19 mouse cellular contexts compared by ENCODE assay signal in genomic region chr17:42815374-42815773, GRCm38 (mm10).
DNase-seq lines count a peak whose midpoint lies in the region; ATAC-seq and TF ChIP-seq lines count a peak whose summit lies in the region.
"Had no signal": no experiment of that assay in that cellular context is flagged by ENCODE, and none has a peak within 500 bp of the region (broad histone marks: within the 10 kb centered on the region; RNA-seq: fewer than 3 reads in every experiment).

No protein-coding gene starts in this region.

- H3K27ac ChIP-seq in heart, postnatal 0 days (ENCODE audit: low read depth): no peak overlapping the region
- H3K27ac ChIP-seq in heart, embryonic 10.5 days: no peak overlapping the region
- H3K27ac ChIP-seq: embryonic facial prominence, embryonic 10.5 days; heart, embryonic 15.5 days; hindbrain, embryonic 14.5 days; midbrain, embryonic 13.5 days had no signal

- in situ Hi-C loops in Patski (cut with MboI; ENCODE audit: low pct_unique_long_range_greater_than_20kb): no loop called here

- peak; percentile 58 for DNase-seq in heart, postnatal 0 days (ENCODE audit: low spot score)
- DNase-seq in heart, embryonic 10.5 days (ENCODE audit: low spot score): no peak
- DNase-seq in lung, postnatal 25 days (ENCODE audit: low spot score): peak; percentile 7
- DNase-seq in lung, adult 2 months: no peak
- DNase-seq in Patski (ENCODE audit: low read depth, low spot score): no peak
- no peak for DNase-seq in embryo, embryonic 10.5 days (ENCODE audit: low spot score)
- no peak for DNase-seq in thymus, postnatal 14 days
- DNase-seq: adrenal gland, postnatal 36 days; cerebellum, postnatal 14 days; gastrocnemius, postnatal 36 days; kidney, adult 11 months had no signal

- no peak for TF ChIP-seq POLR2A in lung, adult 2 months (IDR thresholded peaks at IDR 0.05; ENCODE audit: borderline replicate concordance, extremely low read depth, low read depth, low read length)

- no peak for TF ChIP-seq EP300 in heart, postnatal 0 days (IDR thresholded peaks at IDR 0.05; ENCODE audit: low read depth)

- ATAC-seq in heart, postnatal 0 days (ENCODE audit: insufficient read depth, low read depth): peak; percentile 49
- ATAC-seq in Patski: no peak
- peak; percentile 93 for ATAC-seq in neutrophil, adult 5-6 weeks (ENCODE audit: extremely low read depth, insufficient number of reproducible peaks, low FRiP score, poor library complexity, severe bottlenecking)
- ATAC-seq: activated CD4-positive, CD25-positive, alpha-beta regulatory T cell, adult 4 months; midbrain, embryonic 13.5 days had no signal

- H3K4me1 ChIP-seq in heart, postnatal 0 days (ENCODE audit: control insufficient read depth, insufficient read depth): no peaks in the 10 kb centered on the region
- H3K4me1 ChIP-seq in heart, embryonic 10.5 days: no peaks in the 10 kb centered on the region
- no peaks in the 10 kb centered on the region for H3K4me1 ChIP-seq in lung, adult 2 months (ENCODE audit: control insufficient read depth, insufficient read depth, low read length)
- H3K4me1 ChIP-seq: embryonic facial prominence, embryonic 10.5 days; heart, embryonic 15.5 days; midbrain, embryonic 13.5 days had no signal

- H3K9me3 ChIP-seq in heart, postnatal 0 days (replicated peaks; ENCODE audit: control insufficient read depth, low read length): no peaks in the 10 kb centered on the region
- no peaks in the 10 kb centered on the region for H3K9me3 ChIP-seq in heart, embryonic 10.5 days
- H3K9me3 ChIP-seq: embryonic facial prominence, embryonic 10.5 days; heart, embryonic 15.5 days; midbrain, embryonic 13.5 days had no signal

- H3K9ac ChIP-seq in heart, postnatal 0 days (replicated peaks; ENCODE audit: low read depth, low read length): no peak overlapping the region
- H3K9ac ChIP-seq: heart, embryonic 15.5 days; hindbrain, embryonic 14.5 days; midbrain, embryonic 13.5 days had no signal

- POLR2A ChIA-PET in Patski (lab: Charles Lee): no interaction called here

- TF ChIP-seq CTCF in heart, postnatal 0 days (IDR thresholded peaks at IDR 0.05; ENCODE audit: low read depth): peak; percentile 34; the same call in 1 of the 2 replicates
- TF ChIP-seq CTCF in lung, adult 2 months (IDR thresholded peaks at IDR 0.05; ENCODE audit: insufficient read depth, low read length): no peak
- peak; percentile 22 for TF ChIP-seq CTCF in Patski (IDR thresholded peaks at IDR 0.05)

- CTCF ChIA-PET in Patski (lab: Charles Lee): interaction anchor here (0.7 to 1.3 kb wide), 2 partner anchors 11 to 19 kb away, joined by 3 read pairs; no protein-coding TSS in a partner anchor

- H3K4me2 ChIP-seq in heart, postnatal 0 days (ENCODE audit: low read depth, low read length): no peak overlapping the region
- H3K4me2 ChIP-seq: heart, embryonic 15.5 days; hindbrain, embryonic 14.5 days; liver, embryonic 11.5 days; midbrain, embryonic 13.5 days had no signal

- H3K4me3 ChIP-seq in heart, postnatal 0 days (ENCODE audit: low read depth, low read length): no peak overlapping the region
- no peak overlapping the region for H3K4me3 ChIP-seq in heart, embryonic 10.5 days
- no peak overlapping the region for H3K4me3 ChIP-seq in lung, adult 2 months (replicated peaks; ENCODE audit: extremely low read depth, low read depth, low read length)
- H3K4me3 ChIP-seq: embryonic facial prominence, embryonic 10.5 days; erythroblast, embryonic 14.5 days; heart, embryonic 15.5 days; midbrain, embryonic 13.5 days had no signal

- H3K36me3 ChIP-seq in heart, postnatal 0 days (replicated peaks; ENCODE audit: control insufficient read depth, insufficient read depth, low read length): peaks cover 42% of the 10 kb centered on the region
- H3K36me3 ChIP-seq in heart, embryonic 10.5 days: peaks cover 49% of the 10 kb centered on the region

- H3K27me3 ChIP-seq in heart, postnatal 0 days (ENCODE audit: control insufficient read depth, insufficient read depth, low read length): no peaks in the 10 kb centered on the region
- no peaks in the 10 kb centered on the region for H3K27me3 ChIP-seq in heart, embryonic 10.5 days (ENCODE audit: insufficient read depth, poor library complexity, severe bottlenecking)
- no peaks in the 10 kb centered on the region for H3K27me3 ChIP-seq in Patski
- H3K27me3 ChIP-seq: heart, embryonic 15.5 days; midbrain, embryonic 13.5 days had no signal

- WGBS in heart, postnatal 0 days: 90% methylated on average over 3 of the region's 3 CpGs
- 87% methylated on average over 3 of the region's 3 CpGs for WGBS in heart, embryonic 10.5 days
- 81% methylated on average over 3 of the region's 3 CpGs for WGBS in lung, adult 2 months

Comparison
In these comparisons a context has a peak if more than half of its experiments do, and no peak if none do; other contexts are left out.
1. DNase-seq: peak in heart, postnatal 0 days (single experiment) and lung, postnatal 25 days (single experiment); none in heart, embryonic 10.5 days (single experiment), lung, adult 2 months (single experiment), Patski (single experiment), embryo, embryonic 10.5 days (single experiment) and thymus, postnatal 14 days (single experiment).